Mouse (Mus musculus) myocyte (in vitro differentiated cells): ENCODE measurements around the gene Ttll6.

Source experiments
- CEBPB ChIP-seq: IDR thresholded peaks from 2 replicates; pipeline ENCODE4 v1.6.1; 2011; ENCODE audit warnings: mild to moderate bottlenecking, moderate library complexity; ENCODE audit not compliant: poor library complexity, insufficient read depth, severe bottlenecking
- E2F4 ChIP-seq: IDR thresholded peaks from one replicate; pipeline ENCODE4 v1.6.1; 2011; ENCODE audit warnings: mild to moderate bottlenecking, control low read depth, moderate library complexity; ENCODE audit not compliant: insufficient read depth
- MAX ChIP-seq: IDR thresholded peaks from one replicate; pipeline ENCODE4 v1.6.1; 2011; ENCODE audit warnings: low read depth, mild to moderate bottlenecking, control low read depth
- MYOD1 ChIP-seq, 3 experiments: IDR thresholded peaks; one replicate each; pipeline ENCODE4 v1.6.1; 2011; ENCODE audit warnings: control low read depth in 2 of 3, low read depth in 2 of 3, mild to moderate bottlenecking in 2 of 3, moderate library complexity in 1 of 3; ENCODE audit not compliant: insufficient read length in 2 of 3, control insufficient read depth in 1 of 3
- MYOG ChIP-seq, 3 experiments: IDR thresholded peaks; one replicate each; pipeline ENCODE4 v1.6.1; 2011; ENCODE audit warnings: control low read depth in 2 of 3, low read depth in 2 of 3, mild to moderate bottlenecking in 2 of 3; ENCODE audit not compliant: insufficient read length in 2 of 3, control insufficient read depth in 1 of 3, insufficient read depth in 1 of 3
- POLR2A ChIP-seq: IDR thresholded peaks from one replicate; pipeline ENCODE4 v1.6.1; 2011; ENCODE audit warnings: low read depth, mild to moderate bottlenecking, control low read depth, moderate library complexity; ENCODE audit not compliant: insufficient read length
- POLR2AphosphoS2 ChIP-seq: IDR thresholded peaks from one replicate; pipeline ENCODE4 v1.6.1; 2011; ENCODE audit warnings: low read depth, control low read depth; ENCODE audit not compliant: insufficient read length
- REST ChIP-seq: IDR thresholded peaks from one replicate; pipeline ENCODE4 v1.6.1; 2011; ENCODE audit warnings: mild to moderate bottlenecking, control low read depth, moderate library complexity; ENCODE audit not compliant: insufficient read depth, insufficient read length
- SRF ChIP-seq: IDR thresholded peaks from one replicate; pipeline ENCODE4 v1.6.1; 2011; ENCODE audit warnings: low read depth; ENCODE audit not compliant: control insufficient read depth, insufficient read length
- TCF12 ChIP-seq: IDR thresholded peaks from one replicate; pipeline ENCODE4 v1.6.1; 2011; ENCODE audit warnings: mild to moderate bottlenecking, control low read depth; ENCODE audit not compliant: poor library complexity, insufficient read depth, severe bottlenecking
- USF1 ChIP-seq: IDR thresholded peaks from one replicate; pipeline ENCODE4 v1.6.1; 2011; ENCODE audit warnings: low read depth, mild to moderate bottlenecking, control low read depth, moderate library complexity

DNA sequence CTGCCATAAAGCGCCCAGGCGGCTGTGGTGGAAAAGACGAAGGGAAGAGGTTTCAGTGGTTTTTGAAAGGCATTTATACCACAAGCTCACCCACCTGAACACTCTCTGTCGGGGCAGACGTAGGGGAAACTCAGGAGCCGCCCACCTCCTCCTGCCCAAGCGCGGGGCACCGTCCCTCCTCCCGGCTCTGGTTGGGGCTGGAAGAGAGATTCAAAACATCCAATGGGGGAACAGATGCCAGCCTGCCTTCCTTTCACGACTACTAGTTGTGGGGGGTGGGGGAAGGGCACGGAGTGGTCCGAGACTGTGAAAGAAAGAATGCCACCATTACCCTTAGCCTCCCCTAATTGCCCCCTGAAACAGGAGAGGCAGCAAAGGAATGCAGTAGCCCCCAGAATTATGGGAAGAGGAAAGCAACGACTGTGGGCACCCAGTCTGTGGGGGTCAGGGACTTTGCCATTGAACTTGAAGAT lies 66.6 kb downstream of the Ttll6 start:
- no peak for TF ChIP-seq POLR2A
- no peak for TF ChIP-seq CEBPB
- TF ChIP-seq USF1 = no peak
- no peak for TF ChIP-seq E2F4
- no peak for TF ChIP-seq MYOG (IDR thresholded peaks at IDR 0.05; ENCODE audit: control insufficient read depth in 1 of 3, insufficient read depth in 1 of 3, insufficient read length in 2 of 3, low read depth in 2 of 3)
- no peak for TF ChIP-seq MAX
- no peak for TF ChIP-seq POLR2AphosphoS2
- no peak for TF ChIP-seq TCF12
- TF ChIP-seq MYOD1 (IDR thresholded peaks at IDR 0.05; ENCODE audit: control insufficient read depth in 1 of 3, insufficient read length in 2 of 3, low read depth in 2 of 3) = no peak
- TF ChIP-seq REST = no peak
- TF ChIP-seq SRF = no peak
